Mouse (Mus musculus) liver, postnatal 0 days (tissue): Measurements from ENCODE around the gene Lpcat1.

Experiments used
- CTCF ChIP-seq: sonication (generic); IDR thresholded peaks from 2 replicates; pipeline ENCODE4 v1.5.1; 2016; ENCODE audit warnings: antibody characterized with exemption, low read depth
- EP300 ChIP-seq: IDR thresholded peaks from 2 replicates; pipeline ENCODE4 v1.6.1; 2016; ENCODE audit warnings: antibody characterized with exemption, low read depth, mild to moderate bottlenecking

DNA sequence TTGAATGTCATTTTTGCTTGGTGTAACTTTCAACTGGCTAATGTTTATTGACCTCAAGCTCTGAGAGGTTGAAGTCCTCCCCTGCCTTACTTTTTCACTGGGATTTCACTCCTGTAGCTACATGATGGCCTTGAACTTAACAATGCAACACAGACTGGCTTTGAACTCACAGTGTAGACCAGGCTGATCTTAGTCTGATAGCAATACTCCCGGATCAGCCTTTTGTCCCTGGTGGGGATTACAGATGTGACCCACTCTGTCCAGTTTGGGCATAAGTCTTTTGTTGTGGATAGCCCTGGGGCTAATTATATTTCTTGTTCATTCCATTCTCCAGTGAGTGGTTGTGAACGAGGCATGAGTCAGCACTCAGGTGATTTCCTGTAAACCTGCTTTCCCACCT is 9.3 kb upstream of the Lpcat1 start:
- TF ChIP-seq EP300 (no peak), CTCF (no peak)
